Mouse (Mus musculus) embryonic facial prominence, embryonic 12.5 days (tissue): ENCODE results near the gene Foxp1. TPM values are rescaled to one million over a fixed set of nuclear protein-coding genes. Genes with fewer than 3 reads are reported as not detected.

Source experiments
- ATAC-seq: fragments of 200-750 bp; cut with Nextera tagmentation; 2 replicates; pipeline ENCODE4 v1.8.0; 2017; ENCODE audit not compliant: insufficient number of reproducible peaks, insufficient read depth, low FRiP score, low TSS enrichment
- H3K27ac ChIP-seq: fragments of 300-500 bp; sonication (generic); 2 replicates; pipeline ENCODE4 v1.5.1; 2016; ENCODE audit warnings: mild to moderate bottlenecking
- H3K27me3 ChIP-seq: fragments of 300-500 bp; sonication (generic); 2 replicates; pipeline ENCODE4 v1.6.1; 2016; ENCODE audit warnings: mild to moderate bottlenecking, moderate library complexity
- H3K36me3 ChIP-seq: fragments of 300-500 bp; sonication (generic); 2 replicates; pipeline ENCODE4 v1.6.1; 2016; ENCODE audit warnings: mild to moderate bottlenecking
- H3K4me1 ChIP-seq: fragments of 300-500 bp; sonication (generic); 2 replicates; pipeline ENCODE4 v1.6.1; 2016
- H3K4me2 ChIP-seq: fragments of 300-500 bp; sonication (generic); replicated peaks from 2 replicates; pipeline ENCODE4 v1.6.1; 2016; ENCODE audit warnings: mild to moderate bottlenecking, moderate library complexity
- H3K4me3 ChIP-seq: fragments of 300-500 bp; sonication (generic); 2 replicates; pipeline ENCODE4 v1.5.1; 2016; ENCODE audit warnings: mild to moderate bottlenecking
- H3K9ac ChIP-seq: fragments of 300-500 bp; sonication (generic); 2 replicates; pipeline ENCODE4 v1.6.1; 2016; ENCODE audit warnings: mild to moderate bottlenecking, moderate library complexity
- H3K9me3 ChIP-seq: fragments of 300-500 bp; sonication (generic); 2 replicates; pipeline ENCODE4 v1.6.1; 2016; ENCODE audit warnings: mild to moderate bottlenecking, moderate library complexity
- WGBS: fragments of 180-500 bp; shearing (Covaris S2); methylation state at CpG from one replicate; pipeline ENCODE4 v1.1.7; 2016; 5-methylcytosine and 5-hydroxymethylcytosine counted together
- polyA plus RNA-seq: library from polyadenylated mRNA; unstranded; fragments of >200 nt; fragmentation: Nextera tagmentation; extraction: Ambion mirVana; gene quantifications from 2 replicates; pipeline ENCODE4 v1.2.1, GENCODE M21; 2016

Foxp1 gene
- polyA plus RNA-seq, 1 experiment from 2014 or later: 132 TPM

GRCm38 (mm10) chr6:99335174-99335830, 187.2 kb downstream of the Foxp1 start:
- WGBS: 82% methylated on average over 13 of the region's 13 CpGs
- Histone ChIP-seq H3K4me1 (peaks cover 17% of the 10 kb centered on the region), H3K27ac (no peak overlapping the region), H3K27me3 (no peaks in the 10 kb centered on the region), H3K4me3 (no peak overlapping the region), H3K4me2 (no peak overlapping the region), H3K9me3 (no peaks in the 10 kb centered on the region), H3K36me3 (no peaks in the 10 kb centered on the region), H3K9ac (no peak overlapping the region)
- ATAC-seq: no peak

- ATAC-seq: no peak
- Histone ChIP-seq H3K4me2 (no peak overlapping the region), H3K4me1 (peaks cover 18% of the 10 kb centered on the region), H3K27ac (no peak overlapping the region), H3K36me3 (no peaks in the 10 kb centered on the region), H3K9ac (no peak overlapping the region), H3K4me3 (no peak overlapping the region), H3K9me3 (no peaks in the 10 kb centered on the region), H3K27me3 (no peaks in the 10 kb centered on the region)
- 91% methylated on average over 3 of the region's 3 CpGs for WGBS
Observed at GRCm38 (mm10) chr6:99334255-99334654, 188.3 kb downstream of the Foxp1 start.

- no peak overlapping the region for H3K27ac ChIP-seq
- WGBS: 94% methylated on average over 5 of the region's 5 CpGs
Observed at GRCm38 (mm10) chr6:99333127-99333526, 189.4 kb downstream of the Foxp1 start.

GRCm38 (mm10) chr6:99330169-99330568, 192.4 kb downstream of the Foxp1 start:
- Histone ChIP-seq H3K4me2 (no peak overlapping the region), H3K9ac (no peak overlapping the region), H3K36me3 (no peaks in the 10 kb centered on the region), H3K9me3 (no peaks in the 10 kb centered on the region), H3K4me1 (peaks cover 20% of the 10 kb centered on the region; the same call in 1 of the 2 replicates), H3K4me3 (no peak overlapping the region), H3K27me3 (no peaks in the 10 kb centered on the region), H3K27ac (no peak overlapping the region)
- WGBS: 74% methylated on average over 4 of the region's 4 CpGs
- ATAC-seq: no peak

More at GRCm38 (mm10) chr6:99333127-99333526, 189.4 kb downstream of the Foxp1 start:
- no peaks in the 10 kb centered on the region for H3K27me3 ChIP-seq
- no peak for ATAC-seq
- H3K9ac ChIP-seq: no peak overlapping the region
- H3K4me1 ChIP-seq: peaks cover 21% of the 10 kb centered on the region
- H3K4me3 ChIP-seq: no peak overlapping the region
- no peak overlapping the region for H3K4me2 ChIP-seq
- no peaks in the 10 kb centered on the region for H3K9me3 ChIP-seq
- H3K36me3 ChIP-seq: no peaks in the 10 kb centered on the region

- Histone ChIP-seq H3K27me3 (no peaks in the 10 kb centered on the region), H3K4me1 (peaks cover 20% of the 10 kb centered on the region; the same call in 1 of the 2 replicates), H3K4me2 (no peak overlapping the region), H3K36me3 (no peaks in the 10 kb centered on the region), H3K27ac (no peak overlapping the region), H3K4me3 (no peak overlapping the region), H3K9me3 (no peaks in the 10 kb centered on the region), H3K9ac (no peak overlapping the region)
- ATAC-seq: no peak
- WGBS: 23% methylated on average over 2 of the region's 2 CpGs
Observed at GRCm38 (mm10) chr6:99328634-99329033, 193.9 kb downstream of the Foxp1 start.

- 72% methylated on average over 6 of the region's 6 CpGs for WGBS
Observed at GRCm38 (mm10) chr6:99328146-99328545, 194.4 kb downstream of the Foxp1 start.

GRCm38 (mm10) chr6:99327721-99328120, 194.8 kb downstream of the Foxp1 start:
- ATAC-seq: no peak
- 68% methylated on average over 11 of the region's 11 CpGs for WGBS
- H3K27ac ChIP-seq: no peak overlapping the region

More at GRCm38 (mm10) chr6:99328146-99328545, 194.4 kb downstream of the Foxp1 start:
- Histone ChIP-seq H3K4me2 (no peak overlapping the region), H3K9me3 (no peaks in the 10 kb centered on the region), H3K36me3 (no peaks in the 10 kb centered on the region), H3K9ac (no peak overlapping the region), H3K27me3 (no peaks in the 10 kb centered on the region), H3K27ac (no peak overlapping the region), H3K4me1 (peaks cover 20% of the 10 kb centered on the region; the same call in 1 of the 2 replicates), H3K4me3 (no peak overlapping the region)
- no peak for ATAC-seq

GRCm38 (mm10) chr6:99325881-99326280, 196.6 kb downstream of the Foxp1 start:
- H3K27me3 ChIP-seq: no peaks in the 10 kb centered on the region
- H3K9me3 ChIP-seq: no peaks in the 10 kb centered on the region
- WGBS: 93% methylated on average over 2 of the region's 2 CpGs
- H3K36me3 ChIP-seq: no peaks in the 10 kb centered on the region
- no peak overlapping the region for H3K9ac ChIP-seq
- ATAC-seq: no peak
- no peak overlapping the region for H3K4me2 ChIP-seq
- peaks cover 20% of the 10 kb centered on the region; the same call in 1 of the 2 replicates for H3K4me1 ChIP-seq
- H3K27ac ChIP-seq: no peak overlapping the region
- H3K4me3 ChIP-seq: no peak overlapping the region

More at GRCm38 (mm10) chr6:99327721-99328120, 194.8 kb downstream of the Foxp1 start:
- Histone ChIP-seq H3K9me3 (no peaks in the 10 kb centered on the region), H3K4me2 (no peak overlapping the region), H3K4me3 (no peak overlapping the region), H3K9ac (no peak overlapping the region), H3K27me3 (no peaks in the 10 kb centered on the region), H3K4me1 (peaks cover 20% of the 10 kb centered on the region; the same call in 1 of the 2 replicates), H3K36me3 (no peaks in the 10 kb centered on the region)

- Histone ChIP-seq H3K4me3 (no peak overlapping the region), H3K9ac (no peak overlapping the region), H3K9me3 (no peaks in the 10 kb centered on the region), H3K36me3 (no peaks in the 10 kb centered on the region), H3K4me1 (peaks cover 24% of the 10 kb centered on the region; the same call in 1 of the 2 replicates), H3K27me3 (no peaks in the 10 kb centered on the region), H3K27ac (no peak overlapping the region), H3K4me2 (no peak overlapping the region)
- WGBS: 82% methylated on average over 5 of the region's 5 CpGs
- no peak for ATAC-seq
Observed at GRCm38 (mm10) chr6:99325461-99325860, 197.1 kb downstream of the Foxp1 start.

GRCm38 (mm10) chr6:99322132-99322904, 200.2 kb downstream of the Foxp1 start:
- no peaks in the 10 kb centered on the region for H3K9me3 ChIP-seq
- H3K4me1 ChIP-seq: peaks cover 15% of the 10 kb centered on the region; the same call in 1 of the 2 replicates
- 80% methylated on average over 8 of the region's 8 CpGs for WGBS
- H3K9ac ChIP-seq: no peak overlapping the region
- no peak for ATAC-seq
- H3K36me3 ChIP-seq: no peaks in the 10 kb centered on the region
- H3K27ac ChIP-seq: no peak overlapping the region
- no peaks in the 10 kb centered on the region for H3K27me3 ChIP-seq
- H3K4me3 ChIP-seq: no peak overlapping the region
- no peak overlapping the region for H3K4me2 ChIP-seq

- no peak overlapping the region for H3K9ac ChIP-seq
- H3K4me1 ChIP-seq: peaks cover 15% of the 10 kb centered on the region; the same call in 1 of the 2 replicates
- no peaks in the 10 kb centered on the region for H3K9me3 ChIP-seq
- H3K36me3 ChIP-seq: no peaks in the 10 kb centered on the region
- H3K27me3 ChIP-seq: no peaks in the 10 kb centered on the region
- ATAC-seq: no peak
- no peak overlapping the region for H3K4me2 ChIP-seq
- H3K4me3 ChIP-seq: no peak overlapping the region
- WGBS: 60% methylated on average over 8 of the region's 8 CpGs
- H3K27ac ChIP-seq: no peak overlapping the region
Observed at GRCm38 (mm10) chr6:99320444-99320843, 202.1 kb downstream of the Foxp1 start.
